Comparison of ENCODE assay signal across 17 mouse cellular contexts in genomic region chr12:104838462-104838861, GRCm38 (mm10).
"Had no signal": no experiment of that assay in that cellular context is flagged by ENCODE, and none has a peak within 500 bp of the region (broad histone marks: within the 10 kb centered on the region; RNA-seq: fewer than 3 reads in every experiment).

No protein-coding gene starts in this region.

- H3K4me2 ChIP-seq: limb, embryonic 13.5 days; liver, embryonic 12.5 days; liver, embryonic 15.5 days; lung, embryonic 15.5 days; midbrain, embryonic 15.5 days; neural tube, embryonic 13.5 days; stomach, embryonic 15.5 days had no signal

- H3K27me3 ChIP-seq: liver, embryonic 15.5 days; lung, embryonic 15.5 days; midbrain, embryonic 15.5 days; neural tube, embryonic 13.5 days; stomach, embryonic 15.5 days had no signal

- H3K4me3 ChIP-seq: limb, embryonic 10.5 days; limb, embryonic 13.5 days; liver, embryonic 12.5 days; liver, embryonic 15.5 days; lung, embryonic 15.5 days; midbrain, embryonic 10.5 days; midbrain, embryonic 15.5 days; myocyte; neural tube, embryonic 13.5 days; stomach, embryonic 15.5 days had no signal

- H3K9me3 ChIP-seq: limb, embryonic 10.5 days; limb, embryonic 13.5 days; liver, embryonic 12.5 days; liver, embryonic 15.5 days; lung, embryonic 15.5 days; megakaryocyte, embryonic 14.5 days; midbrain, embryonic 10.5 days; midbrain, embryonic 15.5 days; neural tube, embryonic 13.5 days; stomach, embryonic 15.5 days had no signal

- H3K27ac ChIP-seq: limb, embryonic 13.5 days; liver, embryonic 12.5 days; liver, embryonic 15.5 days; lung, embryonic 15.5 days; midbrain, embryonic 10.5 days; midbrain, embryonic 15.5 days; neural tube, embryonic 13.5 days; stomach, embryonic 15.5 days had no signal

- DNase-seq: kidney, adult 9 months; kidney, postnatal 14 days; liver; lung, adult 18-20 months; retina, postnatal 1 day; thymus, postnatal 25 days had no signal

- H3K9ac ChIP-seq: limb, embryonic 13.5 days; liver, embryonic 12.5 days; liver, embryonic 15.5 days; lung, embryonic 15.5 days; midbrain, embryonic 15.5 days; neural tube, embryonic 13.5 days; stomach, embryonic 15.5 days had no signal

- H3K36me3 ChIP-seq: limb, embryonic 10.5 days; limb, embryonic 13.5 days; liver, embryonic 12.5 days; liver, embryonic 15.5 days; lung, embryonic 15.5 days; midbrain, embryonic 10.5 days; midbrain, embryonic 15.5 days; neural tube, embryonic 13.5 days; stomach, embryonic 15.5 days had no signal
